Mouse (Mus musculus) heart, adult 10 weeks (tissue): ENCODE results near the gene Vmn2r80. TPM values are rescaled to one million over a fixed set of nuclear protein-coding genes. Genes with fewer than 3 reads are reported as not detected.

Source experiments
- polyA plus RNA-seq: library from polyadenylated mRNA; stranded (reverse); fragments of 350-450 nt; fragmentation: Illumina TruSeq; extraction: RNeasy Lipid Tissue Mini Kit (QIAGEN cat#74804); gene quantifications from one replicate; pipeline ENCODE4 v1.2.3, GENCODE M21; 2014; ENCODE audit warnings: low read depth, low replicate concordance

Vmn2r80 gene
- polyA plus RNA-seq, result not detected

GRCm38 (mm10) chr10:79148469-79148868, at the start of gene Vmn2r80:
Gene Vmn2r80, plus strand, starts transcription at chr10:79148769.

Other genes starting within 250 kb of the Vmn2r80 start
- gene Olfr1354, start 235.6 kb upstream of the Vmn2r80 start, polyA plus RNA-seq, result not detected
- gene Olfr8, start 198.1 kb upstream of the Vmn2r80 start, polyA plus RNA-seq, result not detected
- gene Olfr1353, start 185.5 kb upstream of the Vmn2r80 start, polyA plus RNA-seq, result not detected
- gene Olfr1352, start 167.7 kb upstream of the Vmn2r80 start, polyA plus RNA-seq, result not detected
- gene Olfr1351, start 136.3 kb upstream of the Vmn2r80 start, polyA plus RNA-seq, result not detected
- not detected for gene Olfr57, start 120.0 kb upstream of the Vmn2r80 start, polyA plus RNA-seq
- gene 2610008E11Rik, start 51.2 kb upstream of the Vmn2r80 start, polyA plus RNA-seq, result 16.4 TPM
- gene Vmn2r81, start 98.9 kb downstream of the Vmn2r80 start, polyA plus RNA-seq, result not detected
- not detected for gene Vmn2r82, start 207.8 kb downstream of the Vmn2r80 start, polyA plus RNA-seq